Mouse (Mus musculus) mouse embryonic stem cell (cell line): ENCODE data around the gene Ppil1.

Experiments used
- in situ Hi-C, 2 experiments: fragments of 300-500 bp; cut with MboI; formaldehyde crosslinking; loops; 1 replicate in 1 of 2; 3 replicates in 1 of 2; pipeline ENCODE4 v1.14.3; 2019 to 2020; ENCODE audit warnings: low sequenced_read_pairs in 2 of 2, low pct_unique_long_range_greater_than_20kb in 1 of 2, mixed read lengths in 1 of 2; ENCODE audit not compliant: unreplicated experiment in 1 of 2

The Ppil1 gene

DNA sequence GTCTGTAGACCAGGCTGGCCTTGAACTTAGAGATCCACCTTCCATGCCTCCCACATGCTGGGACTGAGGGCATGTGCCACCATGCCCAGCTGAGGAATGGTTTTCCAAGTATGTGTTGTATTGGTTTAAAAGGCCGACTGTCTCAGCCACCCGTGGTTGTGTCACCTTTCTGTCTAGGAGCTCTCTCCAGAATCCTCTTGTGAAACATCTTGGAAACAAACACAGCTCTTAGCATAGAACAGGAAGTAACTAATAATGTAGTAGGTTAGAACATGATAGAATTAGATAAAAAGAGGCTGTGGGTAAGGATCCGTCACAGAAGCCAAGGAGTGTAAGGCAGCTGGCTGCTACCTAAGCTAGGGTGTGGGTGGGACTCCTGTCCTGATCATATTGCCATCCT is 29.0 kb upstream of the Ppil1 start:
- in situ Hi-C loops = no loop called here

DNA sequence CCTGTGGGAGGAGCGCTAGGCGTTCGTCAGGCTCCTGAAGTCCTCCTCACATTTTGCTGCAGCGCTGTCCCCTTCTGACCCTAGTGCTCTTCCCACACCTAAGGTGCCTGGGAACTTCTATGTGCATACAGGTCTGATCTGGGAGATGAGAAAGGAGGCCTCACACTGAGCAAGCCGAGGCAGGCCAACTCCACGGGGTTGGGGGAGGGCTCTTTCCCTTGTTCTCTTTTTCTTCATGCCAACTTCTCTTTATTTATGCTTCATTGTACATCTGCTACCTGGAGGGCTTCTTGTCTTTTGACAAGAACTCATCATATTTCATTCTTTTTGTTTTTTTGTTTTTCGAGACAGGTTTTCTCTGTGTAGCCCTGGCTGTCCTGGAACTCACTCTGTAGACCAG is 27.8 kb upstream of the Ppil1 start:
- in situ Hi-C loops = no loop called here

DNA sequence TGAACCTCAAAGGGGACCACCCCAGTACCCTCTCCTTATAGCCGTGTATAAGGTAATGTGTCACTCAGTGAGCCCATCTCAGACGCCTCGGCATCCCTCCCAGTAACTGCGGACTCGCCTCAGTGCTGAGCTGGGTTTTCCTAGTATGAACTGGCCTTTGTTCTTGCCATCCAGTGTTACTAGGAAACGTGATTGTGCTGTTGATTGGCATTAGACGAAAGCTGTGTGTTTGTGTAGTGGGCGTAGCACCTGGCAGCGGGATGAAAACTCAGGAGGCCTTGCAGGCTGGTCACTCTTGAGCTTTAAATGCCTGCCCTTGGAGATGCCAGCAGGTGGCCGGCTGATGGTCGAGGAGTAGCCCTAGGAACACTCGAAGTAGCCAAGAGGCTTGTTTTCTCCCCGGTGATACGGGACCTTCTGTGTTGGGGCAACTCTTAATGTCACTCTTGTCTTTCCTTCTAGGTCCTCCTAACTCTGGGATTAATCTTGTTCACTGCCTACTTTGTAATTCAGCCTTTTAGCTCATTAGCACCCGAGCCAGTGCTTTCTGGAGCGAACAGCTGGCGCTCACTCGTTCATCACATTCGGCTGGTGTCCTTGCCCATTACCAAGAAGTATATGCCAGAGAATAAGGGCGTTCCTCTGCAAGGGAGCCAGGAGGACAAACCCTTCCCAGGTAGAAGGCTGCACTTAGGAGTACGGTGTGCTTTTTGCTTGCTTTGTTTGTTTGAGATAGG is 18.4 kb upstream of the Ppil1 start:
- in situ Hi-C loops = no loop called here

DNA sequence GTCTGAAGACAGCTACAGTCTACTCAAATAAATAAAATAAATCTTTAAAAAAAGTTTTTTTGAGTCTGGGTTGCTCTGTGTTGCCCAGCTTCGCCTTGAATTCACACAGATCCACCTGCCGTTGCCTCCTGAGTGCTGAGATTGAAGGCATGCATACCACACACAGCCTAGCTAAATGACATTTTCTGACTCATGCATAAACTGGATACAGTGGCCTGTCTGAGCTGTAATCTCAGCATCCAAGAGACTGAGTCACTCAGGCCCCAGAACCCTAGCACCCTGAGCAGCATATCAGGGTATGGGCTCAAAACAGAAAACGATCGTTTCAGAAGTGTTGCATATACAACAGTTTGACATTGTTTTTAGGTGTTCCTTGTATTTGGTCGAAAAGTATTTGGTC is 17.6 kb upstream of the Ppil1 start:
- in situ Hi-C loops = no loop called here

- in situ Hi-C loops = no loop called here
These were observed 16.4 kb upstream of the Ppil1 start for GRCm38 (mm10) chr17:29280422-29280821.

DNA sequence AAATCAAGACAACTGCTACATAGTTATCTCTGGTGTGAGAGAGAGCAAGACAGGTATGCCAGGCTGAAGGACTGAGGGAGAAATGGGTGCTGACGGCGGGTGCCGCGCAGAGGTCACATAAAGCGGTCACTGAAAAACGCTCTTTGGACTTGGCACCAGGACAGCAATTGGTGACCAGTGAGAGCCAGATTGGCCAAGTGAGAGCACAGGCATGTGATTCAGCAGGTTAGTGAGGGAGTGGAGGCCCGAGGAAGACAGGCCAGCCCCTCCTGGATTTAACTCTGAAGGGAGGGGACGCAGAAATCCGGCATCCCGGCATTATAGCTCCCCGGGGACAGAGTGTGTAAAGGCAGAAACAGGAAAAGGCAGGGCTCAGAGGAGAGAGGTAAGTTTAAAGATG is 9.9 kb upstream of the Ppil1 start:
- in situ Hi-C loops = loop anchor here (25.0 kb wide), 1 partner anchor 238 kb away; no protein-coding TSS in a partner anchor

DNA sequence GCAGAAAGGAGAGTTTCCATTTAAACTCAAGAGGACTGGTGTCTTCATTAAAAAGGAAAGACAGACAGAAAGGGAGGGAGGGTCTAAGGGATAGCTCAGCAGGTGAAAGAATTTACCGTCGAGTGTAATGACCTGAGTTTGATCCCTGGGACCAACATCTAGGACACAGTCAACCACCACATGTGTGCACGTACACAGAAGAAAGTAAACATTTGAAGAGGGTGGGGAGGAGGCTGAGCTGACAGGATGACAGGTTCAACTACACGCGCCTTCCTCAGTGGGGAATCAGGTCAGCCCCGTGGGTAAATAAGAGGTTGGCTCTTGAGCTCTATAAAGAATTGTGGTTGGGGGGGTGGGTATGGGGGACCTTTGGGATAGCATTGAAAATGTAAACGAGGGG is 9.2 kb upstream of the Ppil1 start:
- in situ Hi-C loops = loop anchor here (25.0 kb wide), 1 partner anchor 239 kb away; no protein-coding TSS in a partner anchor

- in situ Hi-C loops = loop anchor here (25.0 kb wide), 1 partner anchor 242 kb away; no protein-coding TSS in a partner anchor
These were observed 6.2 kb upstream of the Ppil1 start for GRCm38 (mm10) chr17:29270148-29270698.

- in situ Hi-C loops = loop anchor here (25.0 kb wide), 1 partner anchor 243 kb away; no protein-coding TSS in a partner anchor
These were observed 5.3 kb upstream of the Ppil1 start for GRCm38 (mm10) chr17:29269349-29269706.

GRCm38 (mm10) chr17:29268682-29269348 is 4.8 kb upstream of the Ppil1 start, which contains the start of gene BC004004:
Gene BC004004, plus strand, starts transcription at chr17:29268788.
- in situ Hi-C loops = loop anchor here (25.0 kb wide), 1 partner anchor 243 kb away; no protein-coding TSS in a partner anchor

DNA sequence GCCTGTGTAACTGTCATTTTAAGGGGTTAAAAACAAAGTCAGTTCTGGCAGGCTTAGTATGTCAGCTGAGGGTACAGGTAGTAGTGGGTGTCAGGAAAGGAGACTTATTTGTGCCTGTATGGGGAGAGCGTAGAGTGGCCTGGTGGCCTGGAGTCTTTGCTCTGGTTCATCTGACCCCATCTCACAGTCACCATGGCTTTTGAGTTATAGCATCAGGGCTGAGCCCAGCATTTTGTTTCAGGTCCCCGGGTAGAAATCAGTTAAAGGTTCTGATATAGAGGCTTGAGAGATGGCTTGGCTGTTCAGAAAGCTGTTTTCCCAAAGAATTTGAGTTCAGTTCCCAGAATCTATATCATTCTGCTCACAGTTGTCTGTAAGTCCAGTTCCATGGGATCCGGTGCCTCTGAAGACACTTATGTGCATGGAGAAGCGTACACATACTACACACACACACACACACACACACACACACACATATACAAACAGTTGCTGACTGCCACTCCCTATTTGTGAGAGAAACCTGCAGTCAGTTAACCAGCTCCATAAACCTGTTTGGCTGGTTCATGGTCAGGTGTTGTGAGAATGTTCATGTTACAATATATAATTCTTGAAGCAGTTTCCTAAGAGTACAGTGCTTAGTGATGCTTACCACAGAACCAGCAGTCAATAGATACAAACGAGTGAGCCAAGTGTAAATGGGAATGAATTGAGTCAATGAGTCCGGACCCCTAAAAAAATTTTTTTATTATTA is 4.1 kb upstream of the Ppil1 start:
- in situ Hi-C loops = loop anchor here (25.0 kb wide), 1 partner anchor 244 kb away; no protein-coding TSS in a partner anchor

- in situ Hi-C loops = loop anchor here (25.0 kb wide), 1 partner anchor 245 kb away; no protein-coding TSS in a partner anchor
These were observed 3.1 kb upstream of the Ppil1 start for GRCm38 (mm10) chr17:29267040-29267439.

- in situ Hi-C loops = loop anchor here (25.0 kb wide), 1 partner anchor 248 kb away; no protein-coding TSS in a partner anchor
These were observed 774 bp upstream of the Ppil1 start for GRCm38 (mm10) chr17:29264760-29265159.

GRCm38 (mm10) chr17:29263417-29263816 is 569 bp downstream of the Ppil1 start:
- in situ Hi-C loops = loop anchor here (25.0 kb wide), 1 partner anchor 249 kb away; no protein-coding TSS in a partner anchor

DNA sequence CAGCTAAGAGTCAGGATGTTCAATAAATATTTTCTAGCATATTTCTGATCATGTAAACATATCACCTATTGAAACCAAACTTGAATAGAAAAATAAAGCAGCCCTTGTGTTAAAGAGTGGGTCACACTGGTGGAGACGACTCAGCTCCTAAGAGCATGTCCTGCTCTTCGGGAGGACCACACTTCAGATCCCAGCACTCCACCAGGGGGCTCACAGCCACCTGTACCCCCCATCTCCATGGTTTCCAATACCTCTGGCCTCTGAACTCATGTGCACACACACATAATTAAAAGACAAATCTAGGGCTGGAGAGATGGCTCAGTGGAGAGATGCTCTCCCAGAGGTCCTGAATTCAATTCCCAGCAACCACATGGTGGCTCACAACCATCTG is 1.7 kb downstream of the Ppil1 start:
- in situ Hi-C loops = loop anchor here (25.0 kb wide), 1 partner anchor 250 kb away; no protein-coding TSS in a partner anchor

DNA sequence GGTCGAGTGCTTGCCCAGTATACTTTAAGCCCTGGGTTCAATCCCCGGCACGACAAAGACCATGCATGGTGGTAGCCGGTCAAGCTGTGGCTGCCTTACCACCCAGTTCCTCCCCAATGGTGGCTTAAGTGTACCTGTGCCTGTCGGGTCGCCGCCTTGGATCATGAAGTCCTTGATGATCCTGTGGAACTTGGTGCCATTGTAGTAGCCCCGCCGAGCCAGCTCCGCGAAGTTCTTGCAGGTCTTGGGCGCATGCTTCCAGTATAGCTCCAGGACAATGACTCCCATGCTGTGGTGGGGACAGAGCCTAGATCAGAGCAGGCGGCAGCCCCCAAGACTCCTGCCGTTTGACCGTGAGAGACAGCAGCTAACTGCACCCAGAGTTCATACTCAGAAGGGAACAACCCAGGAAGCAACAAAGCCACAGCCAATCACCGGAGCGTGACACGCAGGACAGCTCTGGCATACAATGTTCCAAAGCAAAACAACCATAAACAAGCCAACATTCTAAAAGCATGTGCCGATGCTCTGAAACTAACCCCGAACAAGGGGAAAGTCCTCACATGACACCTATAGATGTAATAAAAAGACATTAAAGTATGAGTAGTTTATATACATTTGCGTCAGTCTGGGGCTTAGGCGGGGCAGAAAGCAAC is 2.3 kb downstream of the Ppil1 start:
- in situ Hi-C loops = loop anchor here (25.0 kb wide), 1 partner anchor 251 kb away; no protein-coding TSS in a partner anchor

- in situ Hi-C loops = loop anchor here (25.0 kb wide), 1 partner anchor 252 kb away; no protein-coding TSS in a partner anchor
These were observed 3.5 kb downstream of the Ppil1 start for GRCm38 (mm10) chr17:29260501-29260900.

GRCm38 (mm10) chr17:29259489-29259888 is 4.5 kb downstream of the Ppil1 start:
- in situ Hi-C loops = loop anchor here (25.0 kb wide), 1 partner anchor 253 kb away; no protein-coding TSS in a partner anchor
